ENCODE assay signal across 12 mouse cellular contexts in genomic region chr15:101086956-101087355, GRCm38 (mm10). TPM values are rescaled to one million over a fixed set of nuclear protein-coding genes. Genes with fewer than 3 reads are reported as not detected.
A peak's percentile ranks its signal among the peaks of the same experiment; 100 is the strongest.
DNase-seq lines count a peak whose midpoint lies in the region; ATAC-seq and TF ChIP-seq lines count a peak whose summit lies in the region.
"Had no signal": no experiment of that assay in that cellular context is flagged by ENCODE, and none has a peak within 500 bp of the region (broad histone marks: within the 10 kb centered on the region; RNA-seq: fewer than 3 reads in every experiment).

No protein-coding gene starts in this region.

- H3K4me2 ChIP-seq in limb, embryonic 15.5 days: no peak overlapping the region

- no peak overlapping the region for H3K9ac ChIP-seq in limb, embryonic 15.5 days
- H3K9ac ChIP-seq: forebrain, postnatal 0 days had no signal

- in situ Hi-C loops in Patski (cut with MboI; ENCODE audit: low pct_unique_long_range_greater_than_20kb): no loop called here

- TF ChIP-seq CTCF in Patski (IDR thresholded peaks at IDR 0.05): no peak

- no peaks in the 10 kb centered on the region for H3K9me3 ChIP-seq in limb, embryonic 15.5 days

- H3K27me3 ChIP-seq in Patski: no peaks in the 10 kb centered on the region
- H3K27me3 ChIP-seq in limb, embryonic 15.5 days: no peaks in the 10 kb centered on the region

- WGBS in limb, embryonic 15.5 days: 44% methylated on average over 3 of the region's 3 CpGs

- H3K27ac ChIP-seq in limb, embryonic 15.5 days: peak overlapping the region; percentile 68

- no peaks in the 10 kb centered on the region for H3K36me3 ChIP-seq in limb, embryonic 15.5 days

- POLR2A ChIA-PET in Patski (lab: Charles Lee): interaction anchor here (0.5 to 0.6 kb wide), 2 partner anchors 224 to 627 kb away, joined by 3 read pairs; no protein-coding TSS in a partner anchor

- peak; percentile 72 for ATAC-seq in Patski
- no peak for ATAC-seq in limb, embryonic 15.5 days (ENCODE audit: insufficient number of reproducible peaks, low FRiP score, low TSS enrichment, low read depth)
- ATAC-seq in activated CD4-positive, CD25-positive, alpha-beta regulatory T cell, adult 4 months: no peak
- ATAC-seq: forebrain, postnatal 0 days had no signal

- peak; percentile 78 for DNase-seq in gastrocnemius, adult 18-20 months (ENCODE audit: low spot score)
- no peak for DNase-seq in gastrocnemius, postnatal 10 days
- DNase-seq in Patski (ENCODE audit: low read depth, low spot score): peak; percentile 89
- DNase-seq in fat pad, adult 2 months (ENCODE audit: extremely low read depth, low read depth, low spot score): peak; percentile 95
- no peak for DNase-seq in heart, postnatal 14 days
- DNase-seq in retina, embryonic 14.5 days (ENCODE audit: low spot score): no peak
- DNase-seq: cerebellum, adult 9-11 months; forebrain, postnatal 0 days had no signal

- no peak overlapping the region for H3K4me3 ChIP-seq in limb, embryonic 15.5 days

- intact Hi-C loops in heart, postnatal 14 days (cut with DNase I): no loop called here

- CTCF ChIA-PET in Patski (lab: Charles Lee): no interaction called here

- H3K4me1 ChIP-seq in limb, embryonic 15.5 days: peaks cover 10% of the 10 kb centered on the region; the same call in 1 of the 2 replicates

RNA-seq across cellular contexts. Expression of gene Fignl2, which starts 8.6 kb away (rescaled TPM):
- under 1 TPM; 0.55 to 0.81 TPM for total RNA-seq in gastrocnemius, adult 18-20 months (2021)
- total RNA-seq in gastrocnemius, postnatal 10 days (2021): 1 to 10 TPM; 1.9 to 3.4 TPM
- polyA plus RNA-seq in Patski (2021): 5.7 TPM
- 0.09 and 0.12 TPM in 2 replicates for polyA plus RNA-seq in limb, embryonic 15.5 days (2015; fragmentation: Nextera tagmentation; extraction: Ambion mirVana)
- polyA plus RNA-seq in activated CD4-positive, CD25-positive, alpha-beta regulatory T cell, adult 4 months (2017; shearing (Covaris generic)): not detected
- 1 to 10 TPM; 2.3 to 2.8 TPM for total RNA-seq in heart, postnatal 14 days (2021)

RNA-seq across cellular contexts. Expression of gene Ankrd33, which starts 28.6 kb away (rescaled TPM):
- total RNA-seq in gastrocnemius, adult 18-20 months (2021): not detected
- not detected for total RNA-seq in gastrocnemius, postnatal 10 days (2021)
- polyA plus RNA-seq in Patski (2021): not detected
- polyA plus RNA-seq in limb, embryonic 15.5 days (2015; fragmentation: Nextera tagmentation; extraction: Ambion mirVana): not detected in 2 replicates
- polyA plus RNA-seq in activated CD4-positive, CD25-positive, alpha-beta regulatory T cell, adult 4 months (2017; shearing (Covaris generic)): not detected
- total RNA-seq in heart, postnatal 14 days (2021): not detected
- total RNA-seq: forebrain, postnatal 0 days had no signal
- polyA plus RNA-seq: forebrain, postnatal 0 days; limb, embryonic 11.5 days; testis, adult 2 months had no signal

RNA-seq across cellular contexts. Expression of gene Gm47841, which starts 39.8 kb away (rescaled TPM):
- not detected for total RNA-seq in gastrocnemius, adult 18-20 months (2021)
- total RNA-seq in gastrocnemius, postnatal 10 days (2021): not detected
- 0.08 TPM for polyA plus RNA-seq in Patski (2021)
- not detected in 2 replicates for polyA plus RNA-seq in limb, embryonic 15.5 days (2015; fragmentation: Nextera tagmentation; extraction: Ambion mirVana)
- not detected for polyA plus RNA-seq in activated CD4-positive, CD25-positive, alpha-beta regulatory T cell, adult 4 months (2017; shearing (Covaris generic))
- total RNA-seq in heart, postnatal 14 days (2021): not detected
- total RNA-seq: forebrain, postnatal 0 days had no signal
- polyA plus RNA-seq: forebrain, postnatal 0 days; limb, embryonic 11.5 days had no signal

RNA-seq across cellular contexts. Expression of gene Acvrl1, which starts 41.4 kb away (rescaled TPM):
- total RNA-seq in gastrocnemius, adult 18-20 months (2021): 10 to 100 TPM in 1 of 2 experiments, 1 to 10 TPM in 1; 8.6 to 11.7 TPM
- total RNA-seq in gastrocnemius, postnatal 10 days (2021): 10 to 100 TPM; 15.1 to 18.2 TPM
- polyA plus RNA-seq in Patski (2021): not detected
- 16.3 and 17.7 TPM in 2 replicates for polyA plus RNA-seq in limb, embryonic 15.5 days (2015; fragmentation: Nextera tagmentation; extraction: Ambion mirVana)
- polyA plus RNA-seq in activated CD4-positive, CD25-positive, alpha-beta regulatory T cell, adult 4 months (2017; shearing (Covaris generic)): 1 to 10 TPM; 1.6 to 2.7 TPM
- 10 to 100 TPM; 28.5 to 31.5 TPM for total RNA-seq in heart, postnatal 14 days (2021)

Comparison
In these comparisons a context has a peak if more than half of its experiments do, and no peak if none do; other contexts are left out.
1. DNase-seq: peak in gastrocnemius, adult 18-20 months (single experiment), Patski (single experiment) and fat pad, adult 2 months (single experiment); none in gastrocnemius, postnatal 10 days (single experiment), heart, postnatal 14 days (0 of 2) and retina, embryonic 14.5 days (single experiment).